Mouse (Mus musculus): ENCODE results near the gene Foxp1.

DNA sequence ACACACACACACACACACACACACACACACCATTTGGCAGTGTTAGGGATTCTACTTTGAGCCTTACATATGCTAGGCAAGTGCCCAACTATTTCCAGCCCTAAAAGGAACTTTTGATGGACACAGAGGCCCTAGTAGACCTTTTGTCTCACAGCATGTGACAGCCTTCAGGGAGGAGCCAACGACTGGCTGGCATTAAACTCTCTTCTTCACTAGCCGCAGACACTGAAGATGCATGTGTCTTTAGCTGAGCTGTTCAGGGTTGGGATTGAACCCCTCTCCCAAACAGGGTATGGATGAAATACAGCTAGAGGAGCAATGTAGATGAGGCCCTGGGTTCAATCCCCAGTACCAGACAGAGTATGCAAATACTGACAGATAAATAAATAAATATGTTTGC, 428.7 kb downstream of the Foxp1 start:
- TF ChIP-seq POLR2A (IDR thresholded peaks at IDR 0.05; ENCODE audit: low read depth, low read length) (no peak), CTCF (IDR thresholded peaks at IDR 0.05; ENCODE audit: extremely low read depth, insufficient read depth, insufficient read length, insufficient replicate concordance) (no peak)
